Mouse (Mus musculus): ENCODE measurements around the gene Rab6b. TPM values are rescaled to one million over a fixed set of nuclear protein-coding genes. Genes with fewer than 3 reads are reported as not detected.

The Rab6b gene
- total RNA-seq, 1 experiment = 0.98 TPM

- peak within 1 kb of the TSS; percentile 82 for H3K9ac ChIP-seq (ENCODE audit: insufficient read depth, low read depth, low read length, poor library complexity, severe bottlenecking)
- H3K36me3 ChIP-seq (ENCODE audit: control insufficient read depth, insufficient read depth, low read length, poor library complexity, severe bottlenecking) = peaks cover 14% of the 10 kb centered on the region
- peak; percentile 81 for DNase-seq (ENCODE audit: low read depth, low spot score)
- in situ Hi-C loops (cut with MboI; ENCODE audit: low sequenced_read_pairs in 2 of 2, unreplicated experiment in 2 of 2) = no loop called here
- peak within 1 kb of the TSS; percentile 73 to 92 for H3K4me3 ChIP-seq (ENCODE audit: insufficient read depth in 1 of 2, low read depth in 1 of 2, low read length in 2 of 2, poor library complexity in 1 of 2, severe bottlenecking in 1 of 2)
- TF ChIP-seq CHD2 (IDR thresholded peaks at IDR 0.05; ENCODE audit: low read depth, low read length) = no peak
- peak; percentile 99 for TF ChIP-seq HCFC1 (IDR thresholded peaks at IDR 0.05; ENCODE audit: borderline replicate concordance, insufficient read depth, low read length)
- H3K27ac ChIP-seq (ENCODE audit: insufficient read depth, low read depth, low read length, poor library complexity, severe bottlenecking) = no peak within 1 kb of the TSS
- H3K9me3 ChIP-seq (ENCODE audit: control insufficient read depth, insufficient read depth, low read depth, low read length) = no peaks in the 10 kb centered on the region
- H3K4me1 ChIP-seq (ENCODE audit: control insufficient read depth in 2 of 2, insufficient read depth in 2 of 2, low read length in 2 of 2, poor library complexity in 1 of 2) = no peaks in the 10 kb centered on the region
Measured at GRCm38 (mm10) chr9:103201561-103202260, 90.1 kb downstream of the Rab6b start, which contains the start of gene Srprb. Gene Srprb (minus strand): TSS chr9:103202137.

- H3K4me3 ChIP-seq (ENCODE audit: insufficient read depth in 1 of 2, low read depth in 1 of 2, low read length in 2 of 2, poor library complexity in 1 of 2, severe bottlenecking in 1 of 2) = no peak overlapping the region
- no peaks in the 10 kb centered on the region for H3K9me3 ChIP-seq (ENCODE audit: control insufficient read depth, insufficient read depth, low read depth, low read length)
- 0 out of 2 replicates have a peak, but pooled peaks have one; percentile 54 for TF ChIP-seq MAFK (IDR thresholded peaks at IDR 0.05; ENCODE audit: insufficient read depth, low read depth, low read length)
- no peak for TF ChIP-seq CHD2 (IDR thresholded peaks at IDR 0.05; ENCODE audit: low read depth, low read length)
- no peak for TF ChIP-seq ZNF384 (IDR thresholded peaks at IDR 0.05; ENCODE audit: low read depth, low read length)
- no peak for TF ChIP-seq ZC3H11A (IDR thresholded peaks at IDR 0.05; ENCODE audit: borderline replicate concordance, low read depth, low read length)
- TF ChIP-seq HCFC1 (IDR thresholded peaks at IDR 0.05; ENCODE audit: borderline replicate concordance, insufficient read depth, low read length) = no peak
- H3K4me1 ChIP-seq (ENCODE audit: control insufficient read depth in 2 of 2, insufficient read depth in 2 of 2, low read length in 2 of 2, poor library complexity in 1 of 2) = no peaks in the 10 kb centered on the region
- in situ Hi-C loops (cut with MboI; ENCODE audit: low sequenced_read_pairs in 2 of 2, unreplicated experiment in 2 of 2) = no loop called here
- H3K27ac ChIP-seq (ENCODE audit: insufficient read depth, low read depth, low read length, poor library complexity, severe bottlenecking) = no peak overlapping the region
- no peaks in the 10 kb centered on the region for H3K36me3 ChIP-seq (ENCODE audit: control insufficient read depth, insufficient read depth, low read length, poor library complexity, severe bottlenecking)
- H3K9ac ChIP-seq (ENCODE audit: insufficient read depth, low read depth, low read length, poor library complexity, severe bottlenecking) = no peak overlapping the region
- DNase-seq (ENCODE audit: low read depth, low spot score) = no peak
Measured at GRCm38 (mm10) chr9:103205786-103206185, 94.2 kb downstream of the Rab6b start.

- H3K9ac ChIP-seq (ENCODE audit: insufficient read depth, low read depth, low read length, poor library complexity, severe bottlenecking) = no peak overlapping the region
- H3K4me3 ChIP-seq (ENCODE audit: insufficient read depth in 1 of 2, low read depth in 1 of 2, low read length in 2 of 2, poor library complexity in 1 of 2, severe bottlenecking in 1 of 2) = no peak overlapping the region
- TF ChIP-seq HCFC1 (IDR thresholded peaks at IDR 0.05; ENCODE audit: borderline replicate concordance, insufficient read depth, low read length) = no peak
- H3K9me3 ChIP-seq (ENCODE audit: control insufficient read depth, insufficient read depth, low read depth, low read length) = no peaks in the 10 kb centered on the region
- in situ Hi-C loops (cut with MboI; ENCODE audit: low sequenced_read_pairs in 2 of 2, unreplicated experiment in 2 of 2) = no loop called here
- H3K36me3 ChIP-seq (ENCODE audit: control insufficient read depth, insufficient read depth, low read length, poor library complexity, severe bottlenecking) = no peaks in the 10 kb centered on the region
- peak; percentile 66 for DNase-seq (ENCODE audit: low read depth, low spot score)
- no peaks in the 10 kb centered on the region for H3K4me1 ChIP-seq (ENCODE audit: control insufficient read depth in 2 of 2, insufficient read depth in 2 of 2, low read length in 2 of 2, poor library complexity in 1 of 2)
- no peak overlapping the region for H3K27ac ChIP-seq (ENCODE audit: insufficient read depth, low read depth, low read length, poor library complexity, severe bottlenecking)
Measured at GRCm38 (mm10) chr9:103207846-103208245, 96.3 kb downstream of the Rab6b start.

- Histone ChIP-seq H3K9me3 (ENCODE audit: control insufficient read depth, insufficient read depth, low read depth, low read length) (no peaks in the 10 kb centered on the region), H3K36me3 (ENCODE audit: control insufficient read depth, insufficient read depth, low read length, poor library complexity, severe bottlenecking) (no peaks in the 10 kb centered on the region), H3K27ac (ENCODE audit: insufficient read depth, low read depth, low read length, poor library complexity, severe bottlenecking) (no peak overlapping the region), H3K9ac (ENCODE audit: insufficient read depth, low read depth, low read length, poor library complexity, severe bottlenecking) (no peak overlapping the region), H3K4me1 (ENCODE audit: control insufficient read depth in 2 of 2, insufficient read depth in 2 of 2, low read length in 2 of 2, poor library complexity in 1 of 2) (no peaks in the 10 kb centered on the region), H3K4me3 (ENCODE audit: insufficient read depth in 1 of 2, low read depth in 1 of 2, low read length in 2 of 2, poor library complexity in 1 of 2, severe bottlenecking in 1 of 2) (no peak overlapping the region)
- in situ Hi-C loops (cut with MboI; ENCODE audit: low sequenced_read_pairs in 2 of 2, unreplicated experiment in 2 of 2) = no loop called here
- TF ChIP-seq ZNF384 (IDR thresholded peaks at IDR 0.05; ENCODE audit: low read depth, low read length) = no peak
- no peak for TF ChIP-seq HCFC1 (IDR thresholded peaks at IDR 0.05; ENCODE audit: borderline replicate concordance, insufficient read depth, low read length)
- TF ChIP-seq CHD2 (IDR thresholded peaks at IDR 0.05; ENCODE audit: low read depth, low read length) = no peak
- TF ChIP-seq ZC3H11A (IDR thresholded peaks at IDR 0.05; ENCODE audit: borderline replicate concordance, low read depth, low read length) = no peak
- TF ChIP-seq MAFK (IDR thresholded peaks at IDR 0.05; ENCODE audit: insufficient read depth, low read depth, low read length) = no peak
- no peak for DNase-seq (ENCODE audit: low read depth, low spot score)
Measured at GRCm38 (mm10) chr9:103208802-103209423, 97.3 kb downstream of the Rab6b start.

Data from ES-E14 (cell line).